Mouse (Mus musculus) bone marrow macrophage, adult 2 months (primary cell): ENCODE results near the gene Srprb.

ENCODE experiments used
- CTCF ChIP-seq: IDR thresholded peaks from 2 replicates; pipeline ENCODE4 v1.5.1; 2012; ENCODE audit warnings: low read depth, mild to moderate bottlenecking, low read length, moderate library complexity
- POLR2A ChIP-seq: IDR thresholded peaks from 2 replicates; pipeline ENCODE4 v1.6.1; 2012; ENCODE audit warnings: mild to moderate bottlenecking, low read depth, low read length, borderline replicate concordance

DNA sequence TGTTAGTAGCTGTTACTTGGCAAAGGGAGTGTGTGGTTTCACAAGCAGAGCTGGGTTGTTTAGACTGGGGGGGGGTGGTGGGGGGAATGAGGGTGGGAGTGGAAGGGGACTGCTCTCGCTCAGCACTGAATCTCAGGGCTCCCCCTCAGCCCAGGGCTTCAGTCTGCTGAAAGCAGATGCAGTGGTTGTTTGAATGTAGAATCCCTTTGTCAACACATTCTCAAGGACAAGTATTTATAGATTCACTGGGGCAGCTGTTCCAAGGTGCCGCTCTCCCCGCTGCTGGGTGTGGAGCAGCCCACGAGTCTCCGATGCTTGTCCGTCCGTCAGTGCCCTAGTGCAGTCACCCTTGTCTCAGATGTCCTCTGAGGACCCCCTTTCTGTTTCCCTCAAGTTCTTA lies 60.7 kb downstream of the Srprb start:
- no peak for TF ChIP-seq POLR2A
- TF ChIP-seq CTCF, result no peak
